Mouse (Mus musculus) heart, adult 18-20 months (tissue): ENCODE results near the gene Casp7. TPM values are rescaled to one million over a fixed set of nuclear protein-coding genes. Genes with fewer than 3 reads are reported as not detected.

Experiments used
- DNase-seq, 2 experiments: peaks; one replicate each; pipeline ENCODE4 v3.0.0; 2021 to 2022; ENCODE audit warnings: mixed read lengths in 1 of 2
- total RNA-seq, 2 experiments: library from RNA; stranded (reverse); gene quantifications; 2 replicates each; pipeline ENCODE4 v1.2.3; 2021

The Casp7 gene
- total RNA-seq, 2 experiments from 2014 or later = 9.1 to 12.2 TPM

DNA sequence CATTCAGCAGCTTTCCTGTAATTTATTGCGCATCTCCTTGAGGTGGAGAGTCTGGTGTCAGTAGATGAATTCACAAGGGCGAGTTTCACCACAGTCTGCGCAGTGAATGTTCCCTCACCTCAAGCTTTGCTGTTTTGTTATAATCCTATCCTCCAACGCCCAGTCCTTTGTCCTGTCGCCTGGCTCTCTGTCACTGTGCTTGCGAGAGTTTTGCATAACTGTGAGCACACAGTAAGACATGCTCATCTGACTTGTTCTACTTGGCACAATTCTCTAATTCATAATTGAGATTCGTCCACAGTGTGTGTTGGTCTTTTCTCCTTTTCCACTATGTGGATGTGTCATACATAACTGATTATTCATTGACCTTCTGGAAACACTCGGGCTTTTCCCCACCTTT, 69.6 kb downstream of the Casp7 start:
- no peak for DNase-seq

DNA sequence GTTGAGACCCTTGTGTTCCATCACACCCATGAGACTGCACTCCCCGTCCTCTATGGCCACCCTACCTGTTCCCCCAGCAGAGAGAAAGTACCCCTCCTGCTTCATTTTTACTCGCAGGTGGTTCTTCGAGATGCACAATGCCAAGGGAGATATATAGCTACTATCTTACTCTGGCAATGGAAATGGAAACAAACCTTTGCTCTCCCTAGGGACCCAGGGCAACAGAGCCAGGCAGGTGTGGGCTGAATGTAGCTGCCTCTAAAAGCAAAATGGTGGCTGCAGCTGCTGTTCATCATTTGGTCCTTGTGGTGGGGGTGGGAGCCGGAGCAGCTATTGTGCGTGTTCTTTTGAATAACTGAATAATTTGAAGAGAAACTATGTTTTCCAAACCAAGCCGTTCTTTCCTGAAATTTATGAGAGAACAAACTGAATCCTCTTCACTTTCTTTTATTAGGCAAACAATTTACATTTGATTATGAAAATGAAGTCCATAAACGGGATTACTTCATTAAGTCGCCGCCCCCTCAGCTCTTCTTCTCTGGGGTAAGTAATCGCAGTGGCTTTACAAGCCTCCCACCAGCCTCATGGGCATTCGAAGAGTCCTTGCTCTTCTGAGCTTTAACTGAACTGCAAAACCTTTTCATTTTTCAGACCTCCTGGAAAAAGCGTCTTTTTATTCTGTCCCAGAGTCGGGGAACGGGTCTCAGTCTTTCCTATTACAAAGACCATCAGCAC, 73.5 kb downstream of the Casp7 start:
- DNase-seq = no peak

DNA sequence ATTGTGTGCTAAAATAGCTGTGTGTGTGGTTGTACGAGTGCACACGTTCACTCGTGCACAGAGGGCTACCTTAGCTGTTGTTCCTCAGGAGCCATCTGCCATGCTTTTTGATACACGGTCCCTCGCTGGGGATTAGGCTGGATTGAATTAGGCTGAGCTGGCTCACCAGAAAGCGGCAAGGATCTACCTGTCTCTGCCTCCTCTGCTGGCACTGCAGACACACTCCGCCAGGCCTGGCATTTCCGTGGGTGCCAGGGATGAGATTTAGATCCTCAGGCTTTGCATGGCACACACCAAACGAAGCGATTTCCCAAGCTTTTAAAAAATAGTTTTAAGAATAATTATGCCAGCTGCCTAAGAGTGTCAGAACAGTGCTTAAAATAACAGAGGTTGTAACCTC, 75.0 kb downstream of the Casp7 start:
- DNase-seq = no peak

- peak in 1 of 2 experiments; percentile 9 for DNase-seq
Observed at GRCm38 (mm10) chr19:56474869-56475550, 78.1 kb downstream of the Casp7 start.

- no peak for DNase-seq
Observed at GRCm38 (mm10) chr19:56476546-56476945, 79.6 kb downstream of the Casp7 start.

DNA sequence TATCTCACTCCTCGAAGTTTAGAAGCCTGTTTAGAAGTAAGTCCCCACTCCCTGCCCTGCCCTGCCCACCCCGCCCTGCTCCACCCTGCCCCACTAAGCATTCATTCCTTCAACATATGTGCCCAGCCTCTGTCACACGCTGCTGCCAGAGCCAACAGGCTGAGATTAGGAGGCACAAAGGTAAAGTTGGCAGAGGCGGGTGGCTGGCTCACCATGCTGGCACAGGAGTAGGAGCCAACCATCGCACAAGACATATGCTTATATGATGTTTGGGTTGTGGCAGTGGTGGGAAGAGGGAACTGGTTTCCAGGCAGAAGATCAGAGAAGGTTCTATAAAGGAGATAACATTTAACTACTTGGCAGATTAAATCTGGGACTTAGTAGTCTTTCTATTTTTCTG, 80.3 kb downstream of the Casp7 start:
- DNase-seq = no peak

DNA sequence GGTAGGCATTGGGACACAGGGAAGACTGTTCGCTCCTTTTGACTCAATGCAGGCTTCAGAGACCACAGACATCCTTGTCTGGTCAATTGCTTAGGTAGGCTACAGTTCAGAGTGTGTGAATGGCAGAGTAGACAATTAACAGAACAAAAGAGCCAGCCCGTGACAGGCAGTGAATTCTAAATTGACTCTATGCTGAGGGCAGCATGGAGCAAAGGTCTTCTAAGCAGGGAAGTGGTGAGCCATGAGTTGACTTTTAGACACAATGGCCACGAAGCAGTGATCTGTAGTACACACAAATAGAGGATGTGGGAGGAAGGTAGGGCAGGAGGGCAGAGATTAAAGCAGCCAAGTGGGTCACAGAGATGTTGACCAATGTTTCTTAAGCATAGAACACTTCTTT, 80.9 kb downstream of the Casp7 start:
- DNase-seq = no peak

DNA sequence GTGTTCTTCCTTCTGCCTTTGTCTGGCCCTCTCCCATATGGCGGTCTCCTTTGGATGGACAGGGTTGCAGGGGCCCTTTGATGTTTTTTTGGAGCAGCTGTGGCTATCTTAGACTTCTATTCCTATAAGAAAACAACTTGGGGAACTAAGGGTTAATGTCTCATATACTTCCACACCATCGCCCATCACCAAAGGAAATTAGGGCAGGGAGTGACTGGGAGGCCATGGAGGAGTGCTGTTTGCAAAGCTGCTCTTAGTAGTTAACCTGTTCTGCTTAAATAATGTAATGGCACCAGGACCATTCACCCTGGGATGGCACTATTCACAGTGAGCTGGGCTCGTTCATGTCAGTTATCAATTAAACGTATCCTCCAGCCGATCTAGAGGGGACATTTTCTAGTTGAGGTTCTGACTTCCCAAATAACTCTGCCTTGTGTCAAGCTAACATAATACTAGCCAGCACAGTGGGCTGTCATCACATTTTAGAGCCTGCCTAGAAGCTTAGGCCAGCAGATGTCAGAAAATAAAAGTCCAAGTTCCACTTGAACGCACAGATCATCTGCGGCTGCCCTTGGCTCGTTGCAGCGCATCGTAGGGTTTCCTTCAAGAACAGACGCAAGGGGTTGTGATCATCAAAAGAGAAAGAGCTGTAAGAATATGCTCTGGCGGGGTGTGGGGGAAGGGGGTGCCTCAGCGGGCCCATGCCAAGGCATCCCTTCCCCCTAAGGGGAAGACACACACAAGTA, 87.9 kb downstream of the Casp7 start:
- DNase-seq = no peak

- DNase-seq = peak; percentile 57 to 76
Observed at GRCm38 (mm10) chr19:56485376-56486271, 88.7 kb downstream of the Casp7 start.

- DNase-seq = no peak
Observed at GRCm38 (mm10) chr19:56486926-56487325, 90.0 kb downstream of the Casp7 start.

DNA sequence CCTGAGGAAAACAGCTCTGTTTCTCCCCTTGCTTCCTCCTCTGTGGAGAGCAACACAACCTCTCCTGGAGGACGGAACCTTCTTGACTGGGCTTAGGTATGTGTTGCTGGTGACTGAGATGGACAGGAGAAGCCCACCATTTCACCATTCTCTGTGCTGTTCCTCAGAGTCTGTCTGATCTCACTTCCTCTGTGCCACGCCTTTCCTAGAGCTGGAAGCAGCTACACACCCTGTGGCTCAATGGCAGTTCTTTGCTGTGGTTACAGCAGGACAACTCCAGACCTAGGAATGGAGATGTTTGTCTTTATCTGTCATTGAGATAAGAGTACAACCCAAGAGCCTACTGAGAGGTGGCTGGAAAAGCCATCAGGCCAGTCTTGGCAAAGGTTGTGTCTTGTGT, 90.4 kb downstream of the Casp7 start:
- DNase-seq = no peak

GRCm38 (mm10) chr19:56489601-56490000, 92.7 kb downstream of the Casp7 start:
- no peak for DNase-seq

Other genes with a start within 250 kb of the Casp7 start
- gene Habp2, start 110.0 kb upstream of the Casp7 start, total RNA-seq = not detected
- 100 to 1,000 TPM; 379 to 400 TPM for gene Nrap, start 7.1 kb upstream of the Casp7 start, total RNA-seq
- not detected for gene Plekhs1, start 64.5 kb downstream of the Casp7 start, total RNA-seq
- 10 to 100 TPM in 1 of 2 experiments, 1 to 10 TPM in 1; 8.3 to 10.1 TPM for gene Dclre1a, start 151.1 kb downstream of the Casp7 start, total RNA-seq
- gene Nhlrc2, start 151.1 kb downstream of the Casp7 start, total RNA-seq = 10 to 100 TPM; 23.6 to 26.1 TPM